Mouse (Mus musculus) kidney, embryonic 15.5 days (tissue): Measurements from ENCODE around the gene Pxdn. TPM values are rescaled to one million over a fixed set of nuclear protein-coding genes. Genes with fewer than 3 reads are reported as not detected.
A peak's percentile ranks its signal among the peaks of the same experiment; 100 is the strongest.

Experiments used
- ATAC-seq: fragments of 200-750 bp; cut with Nextera tagmentation; replicated peaks from 2 replicates; pipeline ENCODE4 v1.8.0; 2017; ENCODE audit warnings: moderate TSS enrichment; ENCODE audit not compliant: low FRiP score
- H3K27ac ChIP-seq: fragments of 300-500 bp; sonication (generic); 2 replicates; pipeline ENCODE4 v1.5.1; 2015; ENCODE audit warnings: mild to moderate bottlenecking, inconsistent platforms
- H3K27me3 ChIP-seq: fragments of 300-500 bp; sonication (generic); 2 replicates; pipeline ENCODE4 v1.6.1; 2015; ENCODE audit warnings: inconsistent platforms
- H3K36me3 ChIP-seq: fragments of 300-500 bp; sonication (generic); 2 replicates; pipeline ENCODE4 v1.6.1; 2015; ENCODE audit warnings: inconsistent platforms
- H3K4me1 ChIP-seq: fragments of 300-500 bp; sonication (generic); 2 replicates; pipeline ENCODE4 v1.6.1; 2015; ENCODE audit warnings: inconsistent platforms
- H3K4me2 ChIP-seq: fragments of 300-500 bp; sonication (generic); 2 replicates; pipeline ENCODE4 v1.6.1; 2015; ENCODE audit warnings: moderate library complexity, mild to moderate bottlenecking, inconsistent platforms
- H3K4me3 ChIP-seq: fragments of 300-500 bp; sonication (generic); replicated peaks from 2 replicates; pipeline ENCODE4 v1.5.1; 2015; ENCODE audit warnings: mild to moderate bottlenecking, inconsistent platforms
- H3K9ac ChIP-seq: fragments of 300-500 bp; sonication (generic); 2 replicates; pipeline ENCODE4 v1.6.1; 2015; ENCODE audit warnings: mild to moderate bottlenecking, inconsistent platforms
- H3K9me3 ChIP-seq: fragments of 300-500 bp; sonication (generic); replicated peaks from 2 replicates; pipeline ENCODE4 v1.6.1; 2016; ENCODE audit warnings: inconsistent platforms
- WGBS: fragments of 180-500 bp; shearing (Covaris S2); methylation state at CpG from one replicate; pipeline ENCODE4 v1.1.7; 2015; ENCODE audit warnings: mixed read lengths; 5-methylcytosine and 5-hydroxymethylcytosine counted together
- polyA plus RNA-seq: library from polyadenylated mRNA; unstranded; fragments of >200 nt; fragmentation: Nextera tagmentation; extraction: Ambion mirVana; gene quantifications from 2 replicates; pipeline ENCODE4 v1.2.1, GENCODE M21; 2015

Pxdn gene
- polyA plus RNA-seq, 1 experiment from 2014 or later, result 100.0 TPM

GRCm38 (mm10) chr12:29933501-29933900 is 3.9 kb upstream of the Pxdn start:
- 63% methylated on average over 2 of the region's 2 CpGs for WGBS
- ATAC-seq, result no peak

GRCm38 (mm10) chr12:29934120-29934581 is 3.3 kb upstream of the Pxdn start:
- Histone ChIP-seq H3K4me2 (no peak overlapping the region), H3K9ac (no peak overlapping the region), H3K36me3 (no peaks in the 10 kb centered on the region), H3K9me3 (no peaks in the 10 kb centered on the region), H3K27me3 (no peaks in the 10 kb centered on the region), H3K27ac (no peak overlapping the region), H3K4me1 (peaks cover 20% of the 10 kb centered on the region), H3K4me3 (no peak overlapping the region)
- 53% methylated on average over 8 of the region's 8 CpGs for WGBS
- no peak for ATAC-seq

More at GRCm38 (mm10) chr12:29933501-29933900, 3.9 kb upstream of the Pxdn start:
- no peak overlapping the region for H3K4me3 ChIP-seq
- no peaks in the 10 kb centered on the region for H3K36me3 ChIP-seq
- H3K4me1 ChIP-seq, result peaks cover 15% of the 10 kb centered on the region
- H3K27me3 ChIP-seq, result no peaks in the 10 kb centered on the region
- no peak overlapping the region for H3K4me2 ChIP-seq
- no peaks in the 10 kb centered on the region for H3K9me3 ChIP-seq
- no peak overlapping the region for H3K9ac ChIP-seq
- H3K27ac ChIP-seq, result no peak overlapping the region

GRCm38 (mm10) chr12:29937851-29938375 is 505 bp downstream of the Pxdn start:
- Histone ChIP-seq H3K9ac (peak overlapping the region; percentile 89), H3K27ac (peak overlapping the region; percentile 92), H3K4me3 (peak overlapping the region; percentile 87), H3K4me1 (peaks cover 39% of the 10 kb centered on the region), H3K4me2 (peak overlapping the region; percentile 69), H3K36me3 (peaks cover 4% of the 10 kb centered on the region; the same call in 1 of the 2 replicates), H3K9me3 (no peaks in the 10 kb centered on the region), H3K27me3 (no peaks in the 10 kb centered on the region)
- peak; percentile 92 for ATAC-seq
- 0% methylated on average over 47 of the region's 49 CpGs for WGBS

- under 1% methylated on average over 40 of the region's 40 CpGs for WGBS
- Histone ChIP-seq H3K36me3 (peaks cover 4% of the 10 kb centered on the region; the same call in 1 of the 2 replicates), H3K4me2 (peak overlapping the region; percentile 69), H3K9me3 (no peaks in the 10 kb centered on the region), H3K27me3 (no peaks in the 10 kb centered on the region), H3K4me1 (peaks cover 42% of the 10 kb centered on the region), H3K4me3 (peak overlapping the region; percentile 87), H3K9ac (peak overlapping the region; percentile 89), H3K27ac (peak overlapping the region; percentile 92)
- ATAC-seq, result peak; percentile 83
Observed at GRCm38 (mm10) chr12:29938376-29939041, 1.1 kb downstream of the Pxdn start.

GRCm38 (mm10) chr12:29939261-29939671 is 1.9 kb downstream of the Pxdn start:
- no peaks in the 10 kb centered on the region for H3K27me3 ChIP-seq
- H3K4me1 ChIP-seq, result peaks cover 41% of the 10 kb centered on the region
- ATAC-seq, result no peak
- H3K27ac ChIP-seq, result peak overlapping the region; percentile 92
- peak overlapping the region; percentile 69 for H3K4me2 ChIP-seq
- no peaks in the 10 kb centered on the region for H3K9me3 ChIP-seq
- H3K36me3 ChIP-seq, result peaks cover 4% of the 10 kb centered on the region; the same call in 1 of the 2 replicates
- H3K4me3 ChIP-seq, result peak overlapping the region; percentile 87
- WGBS, result 2% methylated on average over 8 of the region's 8 CpGs
- H3K9ac ChIP-seq, result peak overlapping the region; percentile 89

GRCm38 (mm10) chr12:29942435-29942834 is 5.0 kb downstream of the Pxdn start:
- Histone ChIP-seq H3K4me2 (no peak overlapping the region), H3K27ac (no peak overlapping the region), H3K9ac (no peak overlapping the region), H3K9me3 (no peaks in the 10 kb centered on the region), H3K4me1 (peaks cover 57% of the 10 kb centered on the region), H3K27me3 (no peaks in the 10 kb centered on the region), H3K36me3 (peaks cover 4% of the 10 kb centered on the region; the same call in 1 of the 2 replicates), H3K4me3 (no peak overlapping the region)
- 73% methylated on average over 2 of the region's 2 CpGs for WGBS
- ATAC-seq, result no peak

GRCm38 (mm10) chr12:29944650-29945049 is 7.2 kb downstream of the Pxdn start:
- no peaks in the 10 kb centered on the region for H3K9me3 ChIP-seq
- WGBS, result 85% methylated on average over 3 of the region's 3 CpGs

GRCm38 (mm10) chr12:29945182-29945743 is 7.9 kb downstream of the Pxdn start:
- Histone ChIP-seq H3K36me3 (peaks cover 4% of the 10 kb centered on the region; the same call in 1 of the 2 replicates), H3K9me3 (no peaks in the 10 kb centered on the region), H3K9ac (no peak overlapping the region), H3K4me3 (no peak overlapping the region), H3K27ac (no peak overlapping the region), H3K4me2 (no peak overlapping the region), H3K27me3 (no peaks in the 10 kb centered on the region), H3K4me1 (peaks cover 46% of the 10 kb centered on the region)
- ATAC-seq, result no peak
- WGBS, result 62% methylated on average over 6 of the region's 6 CpGs

More at GRCm38 (mm10) chr12:29944650-29945049, 7.2 kb downstream of the Pxdn start:
- no peak for ATAC-seq
- peaks cover 48% of the 10 kb centered on the region for H3K4me1 ChIP-seq
- H3K27me3 ChIP-seq, result no peaks in the 10 kb centered on the region
- H3K9ac ChIP-seq, result no peak overlapping the region
- peaks cover 4% of the 10 kb centered on the region; the same call in 1 of the 2 replicates for H3K36me3 ChIP-seq
- no peak overlapping the region for H3K27ac ChIP-seq
- H3K4me3 ChIP-seq, result no peak overlapping the region
- no peak overlapping the region for H3K4me2 ChIP-seq

GRCm38 (mm10) chr12:29951043-29951442 is 13.6 kb downstream of the Pxdn start:
- no peak for ATAC-seq
- 28% methylated on average over 6 of the region's 6 CpGs for WGBS

GRCm38 (mm10) chr12:29951485-29951884 is 14.1 kb downstream of the Pxdn start:
- H3K36me3 ChIP-seq, result no peaks in the 10 kb centered on the region
- peak; percentile 5; the same call in 1 of the 2 replicates for ATAC-seq

More at GRCm38 (mm10) chr12:29951043-29951442, 13.6 kb downstream of the Pxdn start:
- Histone ChIP-seq H3K4me3 (no peak overlapping the region), H3K27me3 (no peaks in the 10 kb centered on the region), H3K36me3 (no peaks in the 10 kb centered on the region), H3K9ac (no peak overlapping the region), H3K4me1 (peaks cover 59% of the 10 kb centered on the region), H3K9me3 (no peaks in the 10 kb centered on the region), H3K27ac (peak overlapping the region; percentile 74), H3K4me2 (0 out of 2 replicates have a peak overlapping the region, but pooled peaks have one; percentile 6)

GRCm38 (mm10) chr12:29952102-29952501 is 14.7 kb downstream of the Pxdn start:
- Histone ChIP-seq H3K4me3 (no peak overlapping the region), H3K27ac (peak overlapping the region; percentile 74), H3K9me3 (no peaks in the 10 kb centered on the region), H3K27me3 (no peaks in the 10 kb centered on the region), H3K4me2 (0 out of 2 replicates have a peak overlapping the region, but pooled peaks have one; percentile 6), H3K4me1 (peaks cover 64% of the 10 kb centered on the region), H3K36me3 (no peaks in the 10 kb centered on the region), H3K9ac (no peak overlapping the region)
- 0 out of 2 replicates have a peak, but pooled peaks have one; percentile 23 for ATAC-seq
- 40% methylated on average over 6 of the region's 6 CpGs for WGBS

More at GRCm38 (mm10) chr12:29951485-29951884, 14.1 kb downstream of the Pxdn start:
- Histone ChIP-seq H3K9me3 (no peaks in the 10 kb centered on the region), H3K27ac (peak overlapping the region; percentile 74), H3K4me2 (0 out of 2 replicates have a peak overlapping the region, but pooled peaks have one; percentile 6), H3K27me3 (no peaks in the 10 kb centered on the region), H3K4me3 (no peak overlapping the region), H3K4me1 (peaks cover 58% of the 10 kb centered on the region), H3K9ac (no peak overlapping the region)
- 60% methylated on average over 5 of the region's 5 CpGs for WGBS

- Histone ChIP-seq H3K36me3 (no peaks in the 10 kb centered on the region), H3K4me3 (no peak overlapping the region), H3K27me3 (no peaks in the 10 kb centered on the region), H3K4me2 (0 out of 2 replicates have a peak overlapping the region, but pooled peaks have one; percentile 7), H3K9me3 (no peaks in the 10 kb centered on the region), H3K9ac (no peak overlapping the region), H3K27ac (peak overlapping the region; percentile 75), H3K4me1 (peaks cover 79% of the 10 kb centered on the region)
- ATAC-seq, result peak; percentile 23; the same call in 1 of the 2 replicates
- 29% methylated on average over 11 of the region's 11 CpGs for WGBS
Observed at GRCm38 (mm10) chr12:29953999-29954398, 16.6 kb downstream of the Pxdn start.
